Mouse (Mus musculus) heart, embryonic 15.5 days (tissue): Measurements from ENCODE around the gene Lrrk1. TPM values are rescaled to one million over a fixed set of nuclear protein-coding genes. Genes with fewer than 3 reads are reported as not detected.
A peak's percentile ranks its signal among the peaks of the same experiment; 100 is the strongest.

Experiments used
- ATAC-seq: fragments of 200-750 bp; cut with Nextera tagmentation; replicated peaks from 2 replicates; pipeline ENCODE4 v1.8.0; 2017; ENCODE audit warnings: low read depth, moderate TSS enrichment; ENCODE audit not compliant: insufficient number of reproducible peaks, insufficient read depth, low FRiP score
- H3K27ac ChIP-seq: fragments of 300-500 bp; sonication (generic); 2 replicates; pipeline ENCODE4 v1.5.1; 2015; ENCODE audit warnings: mild to moderate bottlenecking, inconsistent platforms
- H3K27me3 ChIP-seq: fragments of 300-500 bp; sonication (generic); 2 replicates; pipeline ENCODE4 v1.6.1; 2015; ENCODE audit warnings: inconsistent platforms
- H3K36me3 ChIP-seq: fragments of 300-500 bp; sonication (generic); 2 replicates; pipeline ENCODE4 v1.6.1; 2015; ENCODE audit warnings: mild to moderate bottlenecking, inconsistent platforms
- H3K4me1 ChIP-seq: fragments of 300-500 bp; sonication (generic); replicated peaks from 2 replicates; pipeline ENCODE4 v1.6.1; 2015; ENCODE audit warnings: inconsistent platforms
- H3K4me2 ChIP-seq: fragments of 300-500 bp; sonication (generic); 2 replicates; pipeline ENCODE4 v1.6.1; 2015; ENCODE audit warnings: inconsistent platforms, mild to moderate bottlenecking, moderate library complexity
- H3K4me3 ChIP-seq: fragments of 300-500 bp; sonication (generic); 2 replicates; pipeline ENCODE4 v1.5.1; 2015; ENCODE audit warnings: mild to moderate bottlenecking, inconsistent platforms
- H3K9ac ChIP-seq: fragments of 300-500 bp; sonication (generic); 2 replicates; pipeline ENCODE4 v1.6.1; 2015; ENCODE audit warnings: mild to moderate bottlenecking, inconsistent platforms
- H3K9me3 ChIP-seq: fragments of 300-500 bp; sonication (generic); replicated peaks from 2 replicates; pipeline ENCODE4 v1.6.1; 2016; ENCODE audit warnings: inconsistent platforms
- WGBS: fragments of 180-500 bp; shearing (Covaris S2); methylation state at CpG from one replicate; pipeline ENCODE4 v1.1.7; 2015; ENCODE audit warnings: mixed read lengths; 5-methylcytosine and 5-hydroxymethylcytosine counted together
- microRNA-seq: library from miRNA; unstranded; fragments of <30 nt; microRNA quantifications from one replicate; pipeline ENCODE4, GENCODE M21; 2016
- polyA plus RNA-seq: library from polyadenylated mRNA; unstranded; fragments of >200 nt; fragmentation: Nextera tagmentation; extraction: Ambion mirVana; gene quantifications from 2 replicates; pipeline ENCODE4 v1.2.1, GENCODE M21; 2015

The Lrrk1 gene
- polyA plus RNA-seq, 1 experiment from 2014 or later, result 7.8 TPM

DNA sequence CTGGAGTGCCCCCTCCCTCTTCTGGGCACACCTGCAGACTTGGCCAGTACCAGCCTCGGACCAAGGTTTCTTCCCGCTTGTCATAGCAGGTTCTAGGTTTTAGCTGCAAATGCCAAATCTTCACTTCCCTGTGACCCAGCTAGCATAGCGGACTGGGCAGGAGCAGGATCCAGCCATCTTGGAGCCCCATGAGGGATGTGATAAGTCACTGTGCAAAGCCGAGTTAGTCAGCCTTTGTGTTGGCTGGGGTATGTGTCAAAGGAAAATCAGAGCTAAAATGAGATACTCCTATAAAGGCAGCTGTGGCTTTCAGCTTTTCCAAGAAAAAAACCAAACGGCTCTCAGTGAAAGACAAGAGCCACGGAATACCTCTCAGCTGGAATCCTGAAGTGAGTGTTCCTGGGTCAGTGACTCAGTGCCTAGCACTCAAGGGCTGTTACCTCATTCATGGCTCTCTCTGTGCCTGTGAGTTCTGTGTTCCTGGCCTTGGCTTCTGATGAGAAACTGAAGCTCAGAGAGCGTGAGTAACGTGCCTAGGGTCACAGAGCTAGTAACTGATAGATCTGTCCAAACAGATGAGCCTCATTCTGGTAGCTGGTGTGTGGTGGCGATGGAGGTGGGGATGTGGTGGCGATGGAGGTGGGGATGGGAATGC is 207.3 kb downstream of the Lrrk1 start:
- no peak overlapping the region for H3K4me3 ChIP-seq
- H3K27ac ChIP-seq, result no peak overlapping the region; the same call in 1 of the 2 replicates
- no peak overlapping the region for H3K4me2 ChIP-seq
- ATAC-seq, result no peak
- WGBS, result 78% methylated on average over 10 of the region's 10 CpGs
- H3K27me3 ChIP-seq, result no peaks in the 10 kb centered on the region
- H3K36me3 ChIP-seq, result no peaks in the 10 kb centered on the region
- peaks cover 6% of the 10 kb centered on the region; the same call in 1 of the 2 replicates for H3K4me1 ChIP-seq
- no peaks in the 10 kb centered on the region for H3K9me3 ChIP-seq
- H3K9ac ChIP-seq, result no peak overlapping the region

DNA sequence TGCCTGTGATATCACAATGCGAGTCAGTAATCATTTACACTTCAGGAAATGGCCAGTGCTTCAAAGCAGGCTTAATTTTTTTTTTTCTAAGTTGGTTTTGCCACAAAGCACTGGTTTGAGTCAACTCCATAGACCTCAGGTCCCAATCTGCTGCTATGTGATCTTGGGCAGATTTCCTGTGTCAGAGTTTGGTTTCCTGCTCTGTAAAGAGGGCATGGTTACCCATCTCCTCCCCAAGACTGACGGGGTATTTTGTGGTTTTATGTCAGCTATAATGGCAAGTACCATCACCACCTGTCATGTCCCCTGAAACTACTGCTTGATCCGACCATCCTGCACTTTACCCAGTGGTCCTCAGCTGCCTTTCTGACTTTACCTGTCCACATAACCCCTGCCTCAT is 207.9 kb downstream of the Lrrk1 start:
- Histone ChIP-seq H3K4me2 (no peak overlapping the region), H3K36me3 (no peaks in the 10 kb centered on the region), H3K9ac (no peak overlapping the region), H3K4me3 (no peak overlapping the region), H3K27me3 (no peaks in the 10 kb centered on the region), H3K9me3 (no peaks in the 10 kb centered on the region), H3K4me1 (peaks cover 6% of the 10 kb centered on the region; the same call in 1 of the 2 replicates), H3K27ac (no peak overlapping the region; the same call in 1 of the 2 replicates)
- 60% methylated on average over 3 of the region's 3 CpGs for WGBS
- ATAC-seq, result no peak

DNA sequence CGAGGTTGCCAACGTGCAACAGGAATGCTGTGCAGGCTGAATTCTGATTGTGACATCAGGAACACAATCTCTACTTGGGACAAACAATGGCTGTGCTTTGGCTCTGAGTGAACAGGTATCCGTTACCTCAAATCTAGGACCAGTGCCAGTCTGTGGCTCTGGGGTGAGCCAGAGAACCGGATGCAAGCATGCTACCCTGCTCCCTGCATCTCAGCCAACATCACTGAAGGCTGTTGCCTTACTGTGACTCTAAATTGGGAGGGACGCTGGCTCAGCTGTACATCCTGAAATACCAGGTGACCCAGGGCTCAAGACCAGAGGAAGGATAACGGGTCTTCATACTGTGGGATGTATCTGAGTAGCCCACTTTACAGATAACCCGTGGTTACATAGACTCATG is 208.4 kb downstream of the Lrrk1 start:
- no peak for ATAC-seq
- Histone ChIP-seq H3K4me3 (no peak overlapping the region), H3K9me3 (no peaks in the 10 kb centered on the region), H3K4me2 (no peak overlapping the region), H3K27ac (peak overlapping the region; percentile 55; the same call in 1 of the 2 replicates), H3K4me1 (peaks cover 6% of the 10 kb centered on the region; the same call in 1 of the 2 replicates), H3K36me3 (peaks cover 2% of the 10 kb centered on the region; the same call in 1 of the 2 replicates), H3K27me3 (no peaks in the 10 kb centered on the region), H3K9ac (no peak overlapping the region)
- WGBS, result 76% methylated on average over 7 of the region's 7 CpGs

DNA sequence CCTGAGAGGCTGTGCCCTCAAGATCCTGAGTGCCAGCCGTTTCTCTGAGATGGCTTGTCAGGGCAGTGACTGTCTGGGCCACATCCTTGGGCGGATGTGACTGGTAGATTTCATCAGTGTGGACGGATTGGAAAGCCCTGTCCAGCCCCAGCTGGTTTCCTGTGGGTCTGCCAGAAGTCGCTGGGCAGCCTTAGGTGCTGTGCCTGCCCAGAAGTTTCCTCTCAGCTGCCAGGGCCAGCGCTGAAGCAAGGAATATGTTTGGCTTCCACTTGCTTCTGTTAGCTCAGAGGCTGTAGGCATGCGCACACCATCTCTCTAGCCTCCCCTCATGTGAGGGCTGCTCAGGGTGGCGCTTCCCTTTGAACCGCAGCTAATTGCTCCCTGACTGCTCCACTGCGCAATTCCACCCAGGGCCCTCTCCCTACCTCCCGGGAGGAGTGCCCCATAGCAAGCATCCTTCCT is 209.0 kb downstream of the Lrrk1 start:
- Histone ChIP-seq H3K9ac (no peak overlapping the region), H3K36me3 (peaks cover 8% of the 10 kb centered on the region; the same call in 1 of the 2 replicates), H3K4me2 (no peak overlapping the region), H3K27ac (peak overlapping the region; percentile 55), H3K27me3 (no peaks in the 10 kb centered on the region), H3K4me3 (no peak overlapping the region), H3K9me3 (no peaks in the 10 kb centered on the region), H3K4me1 (peaks cover 6% of the 10 kb centered on the region; the same call in 1 of the 2 replicates)
- WGBS, result 44% methylated on average over 10 of the region's 10 CpGs
- ATAC-seq, result peak; percentile 32; the same call in 1 of the 2 replicates

DNA sequence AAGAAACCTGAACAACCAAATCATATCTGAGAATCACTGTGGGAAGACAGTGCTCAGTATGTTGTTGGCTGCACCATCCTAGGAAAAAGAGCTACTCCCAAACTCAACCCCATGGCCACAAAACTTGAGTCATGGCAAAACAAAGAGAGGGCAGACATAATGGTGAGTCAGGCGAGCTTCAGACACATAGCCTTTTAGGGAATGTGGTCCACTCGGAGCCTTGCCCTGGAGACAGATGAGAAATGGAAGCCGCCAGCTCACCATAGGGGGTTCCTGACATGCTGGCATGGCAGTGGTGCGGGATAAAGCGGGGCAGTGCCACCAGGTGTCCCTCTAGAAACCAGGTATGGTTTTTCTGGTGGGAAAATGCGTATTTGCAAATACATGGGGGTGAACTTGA is 210.0 kb downstream of the Lrrk1 start:
- Histone ChIP-seq H3K4me2 (no peak overlapping the region), H3K27me3 (no peaks in the 10 kb centered on the region), H3K4me3 (no peak overlapping the region), H3K9me3 (no peaks in the 10 kb centered on the region), H3K27ac (no peak overlapping the region), H3K36me3 (peaks cover 15% of the 10 kb centered on the region), H3K9ac (no peak overlapping the region), H3K4me1 (peaks cover 6% of the 10 kb centered on the region; the same call in 1 of the 2 replicates)
- no peak for ATAC-seq
- WGBS, result 90% methylated on average over 6 of the region's 6 CpGs

DNA sequence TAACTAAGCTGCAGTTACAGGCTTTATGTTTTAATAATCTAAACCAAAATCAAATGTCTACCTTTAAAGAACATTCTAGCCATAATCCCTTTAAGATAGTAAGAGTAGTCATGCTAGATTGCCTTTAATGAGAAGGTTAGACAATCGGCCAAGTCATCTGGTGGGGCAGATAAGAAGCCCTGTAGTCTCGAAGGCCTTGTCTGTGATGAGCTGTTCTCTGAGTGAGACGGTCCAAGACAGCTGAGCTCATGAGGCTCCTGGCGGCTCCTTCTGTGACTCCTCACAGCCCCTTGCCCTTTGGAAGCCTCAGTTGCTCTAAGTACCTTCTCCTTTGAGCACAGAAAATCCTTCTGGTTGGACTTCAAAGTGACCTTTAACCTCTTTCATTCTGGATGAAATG is 211.2 kb downstream of the Lrrk1 start:
- WGBS, result 55% methylated on average over 4 of the region's 4 CpGs
- Histone ChIP-seq H3K4me1 (peaks cover 6% of the 10 kb centered on the region; the same call in 1 of the 2 replicates), H3K36me3 (peaks cover 27% of the 10 kb centered on the region), H3K9ac (no peak overlapping the region), H3K4me3 (no peak overlapping the region), H3K27me3 (no peaks in the 10 kb centered on the region), H3K27ac (no peak overlapping the region), H3K4me2 (no peak overlapping the region), H3K9me3 (no peaks in the 10 kb centered on the region)
- ATAC-seq, result no peak

Small RNAs within 50 kb of the gene (microRNA-seq; reads per million reads assigned to microRNA genes)
- gene Mir7057, result not detected

Other genes starting within 250 kb of the Lrrk1 start
- not detected in 2 replicates for gene Gm10974, start 22.4 kb downstream of the Lrrk1 start, polyA plus RNA-seq
- gene Aldh1a3, start 39.2 kb upstream of the Lrrk1 start, polyA plus RNA-seq, result 1.0 and 2.4 TPM in 2 replicates